Mouse (Mus musculus): ENCODE measurements at regions not wholly inside any gene's neighbourhood (a gene's known extent, or its start where the extent isn't known, plus 50 kb on each side); places are given as distances from the start of the nearest gene placed in this dataset.
"Not testable (repeated sequence)": the region's sequence is repeated elsewhere in the genome, so short reads cannot be mapped to it uniquely, and the experiment has no call there.

GRCm38 (mm10) chr9:32959468-32959867 is 323.4 kb downstream of the Ets1 start:
- not testable (repeated sequence) for TF ChIP-seq CTCF (conservative IDR thresholded peaks at IDR 0.05; ENCODE audit: insufficient read depth, insufficient read length, low read depth, low read length); POLR2A (IDR thresholded peaks at IDR 0.05; ENCODE audit: low read depth, low read length)
